Mouse (Mus musculus) liver (tissue): ENCODE measurements around the gene C1qtnf3.
"Not testable (repeated sequence)": the region's sequence is repeated elsewhere in the genome, so short reads cannot be mapped to it uniquely, and the experiment has no call there.

Experiments used
- DNase-seq: peaks from one replicate; pipeline ENCODE4 v3.0.0-alpha.2; 2020; ENCODE audit warnings: mixed read lengths

The C1qtnf3 gene

GRCm38 (mm10) chr15:10959277-10960026 lies 7.3 kb downstream of the C1qtnf3 start:
- DNase-seq = no peak

GRCm38 (mm10) chr15:10960267-10960666 lies 8.1 kb downstream of the C1qtnf3 start:
- no peak for DNase-seq

- no peak for DNase-seq
These were observed 10.5 kb downstream of the C1qtnf3 start for GRCm38 (mm10) chr15:10962601-10963000.

- no peak for DNase-seq
These were observed 17.3 kb downstream of the C1qtnf3 start for GRCm38 (mm10) chr15:10969439-10969838.

GRCm38 (mm10) chr15:10970777-10971176 lies 18.6 kb downstream of the C1qtnf3 start:
- DNase-seq = no peak

- no peak for DNase-seq
These were observed 25.0 kb downstream of the C1qtnf3 start for GRCm38 (mm10) chr15:10977151-10977550.

GRCm38 (mm10) chr15:10980712-10981111 lies 28.6 kb downstream of the C1qtnf3 start:
- DNase-seq = no peak

- DNase-seq = peak; percentile 90
These were observed 29.4 kb downstream of the C1qtnf3 start, which contains the start of gene Amacr for GRCm38 (mm10) chr15:10981377-10982063. Gene Amacr, plus strand, starts transcription at chr15:10981756.

GRCm38 (mm10) chr15:10982064-10982435 lies 29.9 kb downstream of the C1qtnf3 start:
- no peak for DNase-seq

- no peak for DNase-seq
These were observed 33.6 kb downstream of the C1qtnf3 start for GRCm38 (mm10) chr15:10985756-10986155.

GRCm38 (mm10) chr15:10986477-10986876 lies 34.3 kb downstream of the C1qtnf3 start:
- not testable (repeated sequence) for DNase-seq

- no peak for DNase-seq
These were observed 38.3 kb downstream of the C1qtnf3 start for GRCm38 (mm10) chr15:10990411-10990810.

- DNase-seq = no peak
These were observed 39.4 kb downstream of the C1qtnf3 start for GRCm38 (mm10) chr15:10991566-10991965.

GRCm38 (mm10) chr15:10999832-11000231 lies 47.7 kb downstream of the C1qtnf3 start:
- no peak for DNase-seq

GRCm38 (mm10) chr15:11000421-11000820 lies 48.3 kb downstream of the C1qtnf3 start, which contains the start of gene Slc45a2:
Gene Slc45a2, plus strand, starts transcription at chr15:11000721.
- no peak for DNase-seq

GRCm38 (mm10) chr15:11003791-11004190 lies 51.7 kb downstream of the C1qtnf3 start:
- DNase-seq = no peak

GRCm38 (mm10) chr15:11004646-11005045 lies 52.5 kb downstream of the C1qtnf3 start:
- DNase-seq = no peak

- DNase-seq = no peak
These were observed 56.6 kb downstream of the C1qtnf3 start for GRCm38 (mm10) chr15:11008756-11009155.

- no peak for DNase-seq
These were observed 58.9 kb downstream of the C1qtnf3 start for GRCm38 (mm10) chr15:11010976-11011548.

GRCm38 (mm10) chr15:11014931-11015330 lies 62.8 kb downstream of the C1qtnf3 start:
- DNase-seq = no peak

- no peak for DNase-seq
These were observed 74.8 kb downstream of the C1qtnf3 start for GRCm38 (mm10) chr15:11026801-11027561.
